8 mouse cellular contexts compared by ENCODE assay signal in the genomic region with DNA sequence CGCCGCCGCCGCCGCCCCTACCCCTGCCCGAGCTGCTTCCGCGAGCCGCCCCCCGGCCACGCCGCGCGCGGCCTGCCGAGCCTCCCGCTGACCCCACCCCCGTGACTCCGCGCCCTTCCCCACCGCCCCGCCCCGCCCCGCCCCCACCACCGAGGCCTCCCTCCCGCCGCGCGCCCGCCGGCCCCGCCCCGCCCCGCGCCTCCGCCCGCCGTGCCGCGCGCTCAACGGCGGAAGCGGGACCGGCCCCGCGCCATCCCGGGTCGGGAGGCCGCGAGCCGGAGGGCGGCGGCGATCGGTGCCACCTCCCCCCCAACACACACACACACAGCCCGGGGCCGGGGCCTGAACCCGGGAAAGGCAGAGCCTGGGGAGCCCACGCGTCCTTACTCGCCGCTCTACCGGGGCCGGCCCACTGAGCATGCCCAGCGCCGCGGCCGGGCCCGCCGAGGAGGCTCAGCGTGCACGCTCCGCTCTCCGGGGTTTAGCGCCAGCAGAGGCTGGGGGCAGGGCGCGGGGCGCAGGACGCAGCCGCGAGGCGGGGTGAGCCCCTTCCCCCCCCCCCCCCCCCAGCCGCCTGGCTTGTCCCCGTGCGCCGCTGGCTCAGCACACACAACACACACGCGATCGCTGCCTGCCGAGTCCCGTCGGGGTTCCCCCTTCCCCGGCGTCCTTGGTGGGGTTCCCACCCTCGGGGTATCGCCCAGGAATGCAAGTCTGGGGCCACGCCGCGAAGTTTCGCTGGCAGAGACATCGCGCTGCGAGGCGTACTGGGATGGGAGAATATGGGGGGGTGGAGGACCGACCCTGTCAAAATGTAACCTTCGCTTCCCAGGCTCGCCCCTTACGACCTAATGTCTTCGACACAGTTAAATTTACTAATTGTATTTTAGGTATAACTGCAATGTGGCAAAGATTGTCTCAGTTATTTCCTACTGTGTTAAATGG. TPM values are rescaled to one million over a fixed set of nuclear protein-coding genes. Genes with fewer than 3 reads are reported as not detected.
DNase-seq lines count a peak whose midpoint lies in the region; ATAC-seq and TF ChIP-seq lines count a peak whose summit lies in the region.

Memo1 (minus strand) TSS at position 496 of the 945 bp plus-strand sequence.

- in situ Hi-C loops in CH12.LX (cut with MboI; ENCODE audit: low pct_ligation_motif_present, low pct_unique_long_range_greater_than_20kb, low sequenced_read_pairs): no loop called here

- peaks cover 3 to 29% of the 10 kb centered on the region in 2 experiments; a peak in 3 of 4 replicates for H3K4me1 ChIP-seq in CH12.LX (ENCODE audit: control insufficient read depth in 1 of 2, insufficient read depth in 2 of 2)
- H3K4me1 ChIP-seq in forebrain, postnatal 0 days (ENCODE audit: insufficient read depth): 0 out of 2 replicates have a peak, but pooled peaks cover 3% of the 10 kb centered on the region
- peaks cover 27% of the 10 kb centered on the region for H3K4me1 ChIP-seq in lung, embryonic 15.5 days
- H3K4me1 ChIP-seq in thymus, adult 2 months (replicated peaks; ENCODE audit: control insufficient read depth, insufficient read depth, low read length): peaks cover 4% of the 10 kb centered on the region; the same call in 1 of the 2 replicates

- peak within 1 kb of the TSS; percentile 98 for H3K9ac ChIP-seq in CH12.LX (ENCODE audit: insufficient read depth, low read depth)
- H3K9ac ChIP-seq in forebrain, postnatal 0 days: peak within 1 kb of the TSS; percentile 92
- H3K9ac ChIP-seq in lung, embryonic 15.5 days: peak within 1 kb of the TSS; percentile 98

- peak within 1 kb of the TSS; percentile 95 for H3K4me2 ChIP-seq in CH12.LX (ENCODE audit: insufficient read depth, low read depth, poor library complexity, severe bottlenecking)
- peak within 1 kb of the TSS; percentile 61 for H3K4me2 ChIP-seq in forebrain, postnatal 0 days (ENCODE audit: low read depth)
- H3K4me2 ChIP-seq in lung, embryonic 15.5 days: peak within 1 kb of the TSS; percentile 80

- DNase-seq in CH12.LX (ENCODE audit: extremely low read depth): peak; percentile 72
- peak; percentile 75 for DNase-seq in cerebellum, adult 11-12 months
- peak; percentile 91 for DNase-seq in forebrain, postnatal 0 days
- DNase-seq in heart, postnatal 36 days: peak; percentile 80 to 89
- DNase-seq in layer of hippocampus, adult 8-10 months (ENCODE audit: low spot score in 2 of 2): peak; percentile 64 to 76
- peak; percentile 81 for DNase-seq in ovary, adult 18-20 months (ENCODE audit: low spot score)
- DNase-seq in thymus, adult 2 months: peak; percentile 81

- intact Hi-C loops in heart, postnatal 36 days (cut with DNase I): loop anchor here (1.0 to 10.0 kb wide), 7 partner anchors 30 to 380 kb away; partner anchors contain the start of genes Slc30a6 and Spast

- peak within 1 kb of the TSS; percentile 81 to 90 (median 87) for H3K4me3 ChIP-seq in CH12.LX (replicated peaks in 1 of 3; ENCODE audit: low read depth in 2 of 3, low read length in 2 of 3, poor library complexity in 1 of 3)
- peak within 1 kb of the TSS; percentile 91 for H3K4me3 ChIP-seq in forebrain, postnatal 0 days (ENCODE audit: low read depth, low read length)
- peak within 1 kb of the TSS; percentile 97 for H3K4me3 ChIP-seq in lung, embryonic 15.5 days
- H3K4me3 ChIP-seq in thymus, adult 2 months (ENCODE audit: control insufficient read depth, insufficient read depth, low read length): peak within 1 kb of the TSS; percentile 91

- H3K27ac ChIP-seq in CH12.LX (ENCODE audit: insufficient read depth, low read depth): peak within 1 kb of the TSS; percentile 82
- H3K27ac ChIP-seq in forebrain, postnatal 0 days (ENCODE audit: low read depth, low read length): peak within 1 kb of the TSS; percentile 94
- peak within 1 kb of the TSS; percentile 100 for H3K27ac ChIP-seq in lung, embryonic 15.5 days
- H3K27ac ChIP-seq in thymus, adult 2 months (ENCODE audit: control insufficient read depth, insufficient read depth, low read length): peak within 1 kb of the TSS; percentile 39

- peak; percentile 95 for ATAC-seq in forebrain, postnatal 0 days
- peak; percentile 91 for ATAC-seq in lung, embryonic 15.5 days (ENCODE audit: borderline replicate concordance, extremely low read depth, low FRiP score, low TSS enrichment)

- no peak for TF ChIP-seq EP300 in CH12.LX (IDR thresholded peaks at IDR 0.05; ENCODE audit: low read length)

- H3K36me3 ChIP-seq in CH12.LX (replicated peaks in 1 of 2; ENCODE audit: control insufficient read depth in 1 of 2, insufficient read depth in 1 of 2, low read length in 1 of 2): peaks cover 2 to 22% of the 10 kb centered on the region in 2 experiments
- H3K36me3 ChIP-seq in forebrain, postnatal 0 days (ENCODE audit: insufficient read depth): 0 out of 2 replicates have a peak, but pooled peaks cover 6% of the 10 kb centered on the region
- H3K36me3 ChIP-seq in lung, embryonic 15.5 days: peaks cover 10% of the 10 kb centered on the region; the same call in 1 of the 2 replicates
- peaks cover 4% of the 10 kb centered on the region; the same call in 1 of the 2 replicates for H3K36me3 ChIP-seq in thymus, adult 2 months (ENCODE audit: control insufficient read depth, insufficient read depth, low read length)

- TF ChIP-seq POLR2A in CH12.LX (IDR thresholded peaks at IDR 0.05; ENCODE audit: low read depth, low read length): peak; percentile 78
- TF ChIP-seq POLR2A in thymus, adult 2 months (IDR thresholded peaks at IDR 0.05; ENCODE audit: control insufficient read depth, extremely low read depth, insufficient read depth, low read length, poor library complexity): peak; percentile 77

- no peak for TF ChIP-seq RAD21 in CH12.LX (IDR thresholded peaks at IDR 0.05; ENCODE audit: low read depth, low read length)

- dilution Hi-C loops in CH12.LX (cut with MboI; ENCODE audit: extremely low pct_ligation_motif_present, extremely low pct_unique_long_range_greater_than_20kb, low sequenced_read_pairs): no loop called here

- TF ChIP-seq CTCF in CH12.LX (conservative IDR thresholded peaks at IDR 0.05 in 1 of 2, IDR thresholded peaks at IDR 0.05 in 1 of 2; ENCODE audit: low read depth in 2 of 2, low read length in 2 of 2): no peak
- no peak for TF ChIP-seq CTCF in forebrain, postnatal 0 days (IDR thresholded peaks at IDR 0.05; ENCODE audit: low read depth)
- no peak for TF ChIP-seq CTCF in thymus, adult 2 months (IDR thresholded peaks at IDR 0.05; ENCODE audit: borderline replicate concordance, control insufficient read depth, extremely low read depth, insufficient read depth, low read length, poor library complexity)

- 3% methylated on average over 45 of the region's 110 CpGs for whole genome bisulfite sequencing in forebrain, postnatal 0 days
- under 1% methylated on average over 64 of the region's 110 CpGs for whole genome bisulfite sequencing in lung, embryonic 15.5 days
- WGBS in thymus, adult 2 months: 1% methylated on average over 66 of the region's 110 CpGs

- H3K79me2 ChIP-seq in CH12.LX (replicated peaks; ENCODE audit: control insufficient read depth, extremely low read depth, insufficient read depth, poor library complexity, severe bottlenecking): peaks cover 36% of the 10 kb centered on the region

- no peaks in the 10 kb centered on the region for H3K27me3 ChIP-seq in CH12.LX (replicated peaks)
- H3K27me3 ChIP-seq in forebrain, postnatal 0 days (ENCODE audit: insufficient read depth, low read length): no peaks in the 10 kb centered on the region
- H3K27me3 ChIP-seq in lung, embryonic 15.5 days: no peaks in the 10 kb centered on the region
- H3K27me3 ChIP-seq in thymus, adult 2 months (ENCODE audit: control insufficient read depth, insufficient read depth, low read length): no peaks in the 10 kb centered on the region

- no peaks in the 10 kb centered on the region for H3K9me3 ChIP-seq in CH12.LX (replicated peaks; ENCODE audit: low read length)
- no peaks in the 10 kb centered on the region for H3K9me3 ChIP-seq in forebrain, postnatal 0 days (ENCODE audit: low read length)
- no peaks in the 10 kb centered on the region for H3K9me3 ChIP-seq in lung, embryonic 15.5 days

TF ChIP-seq in CH12.LX, 34 proteins besides CTCF, POLR2A, EP300 and RAD21 (continues in another document):
- TF ChIP-seq TCF12 (IDR thresholded peaks at IDR 0.05; ENCODE audit: low read depth, low read length): peak; percentile 66
- TF ChIP-seq RCOR1 (conservative IDR thresholded peaks at IDR 0.05; ENCODE audit: low read depth, low read length): no peak; the same call in 1 of the 2 replicates
- peak; percentile 31 for TF ChIP-seq MXI1 (IDR thresholded peaks at IDR 0.05; ENCODE audit: low read depth, low read length)
- TF ChIP-seq E2F4 (IDR thresholded peaks at IDR 0.05; ENCODE audit: insufficient replicate concordance, low read depth, low read length): no peak
- no peak for TF ChIP-seq TBP (conservative IDR thresholded peaks at IDR 0.05; ENCODE audit: low read depth, low read length)
- no peak for TF ChIP-seq MYC (IDR thresholded peaks at IDR 0.05; ENCODE audit: low read depth, low read length)
- no peak for TF ChIP-seq JUND (conservative IDR thresholded peaks at IDR 0.05; ENCODE audit: low read depth, low read length)
- TF ChIP-seq MAX (IDR thresholded peaks at IDR 0.05; ENCODE audit: low read length): no peak; the same call in none of the 2 replicates
- TF ChIP-seq JUN (IDR thresholded peaks at IDR 0.05; ENCODE audit: insufficient read depth, low read depth, low read length): no peak
- no peak for TF ChIP-seq ZC3H11A (IDR thresholded peaks at IDR 0.05; ENCODE audit: low read depth, low read length)
- TF ChIP-seq SIN3A (IDR thresholded peaks at IDR 0.05; ENCODE audit: low read length): no peak; the same call in none of the 2 replicates
- peak; percentile 84 for TF ChIP-seq NRF1 (IDR thresholded peaks at IDR 0.05; ENCODE audit: low read depth, low read length)
- no peak for TF ChIP-seq ZKSCAN1 (IDR thresholded peaks at IDR 0.05; ENCODE audit: borderline replicate concordance, low read depth, low read length)
- TF ChIP-seq UBTF (IDR thresholded peaks at IDR 0.05; ENCODE audit: low read depth, low read length): 0 out of 2 replicates have a peak, but pooled peaks have one; percentile 57
- no peak; the same call in 1 of the 2 replicates for TF ChIP-seq IRF4 (IDR thresholded peaks at IDR 0.05; ENCODE audit: low read depth, low read length)
- no peak for TF ChIP-seq KAT2A (IDR thresholded peaks at IDR 0.05; ENCODE audit: insufficient replicate concordance, low read length)
- TF ChIP-seq ZMIZ1 (IDR thresholded peaks at IDR 0.05; ENCODE audit: low read depth, low read length): peak; percentile 81

RNA-seq across cellular contexts. Expression of gene Memo1, which starts in this region (rescaled TPM):
- total RNA-seq in CH12.LX (2012; rRNA removed) (47.7 and 64.8 TPM in 2 replicates), CH12.LX (2014; rRNA removed) (133 and 160 TPM in 2 replicates)
- polyA plus RNA-seq in CH12.LX (2012; ENCODE audit: insufficient read length, low read depth): 76.4 and 83.7 TPM in 2 replicates
- total RNA-seq in forebrain, postnatal 0 days (2014; rRNA removed): 45.7 and 54.2 TPM in 2 replicates
- polyA plus RNA-seq in forebrain, postnatal 0 days (2015; fragmentation: Nextera tagmentation; extraction: Ambion mirVana): 46.3 and 52.9 TPM in 2 replicates
- 10 to 100 TPM; 64.4 to 72.6 TPM for total RNA-seq in heart, postnatal 36 days (2021)
- total RNA-seq in layer of hippocampus, adult 8-10 months (2022): 10 to 100 TPM; 45.7 to 51.9 (median 48.2) TPM
- 86.1 and 90.5 TPM in 2 replicates for polyA plus RNA-seq in lung, embryonic 15.5 days (2015; fragmentation: Nextera tagmentation; extraction: Ambion mirVana)
- 64.5 and 74.9 TPM in 2 replicates for polyA plus RNA-seq in thymus, adult 2 months (2012; rRNA removed)

Comparison
In these comparisons a context has a peak if more than half of its experiments do, and no peak if none do; other contexts are left out.
1. Peak in every context shown above with its lines: DNase-seq, ATAC-seq, H3K4me3 ChIP-seq and H3K27ac ChIP-seq.
2. H3K27ac ChIP-seq: peak in every context shown above with its lines; median percentile 100 in lung, embryonic 15.5 days; 94 in forebrain, postnatal 0 days; 82 in CH12.LX; 39 in thymus, adult 2 months.